Mouse (Mus musculus) mouse trophoblast stem cell (cell line): ENCODE measurements around the gene Dcbld1.
"Not testable (repeated sequence)": the region's sequence is repeated elsewhere in the genome, so short reads cannot be mapped to it uniquely, and the experiment has no call there.

Source experiments
- in situ Hi-C, 2 experiments: fragments of 300-500 bp; cut with MseI, MboI; formaldehyde crosslinking; loops; 2 replicates in 1 of 2; 3 replicates in 1 of 2; pipeline ENCODE4 v1.15.1; 2025

Gene Dcbld1

GRCm38 (mm10) chr10:52302271-52302670 is 68.9 kb downstream of the Dcbld1 start:
- in situ Hi-C loops: no loop called here

DNA sequence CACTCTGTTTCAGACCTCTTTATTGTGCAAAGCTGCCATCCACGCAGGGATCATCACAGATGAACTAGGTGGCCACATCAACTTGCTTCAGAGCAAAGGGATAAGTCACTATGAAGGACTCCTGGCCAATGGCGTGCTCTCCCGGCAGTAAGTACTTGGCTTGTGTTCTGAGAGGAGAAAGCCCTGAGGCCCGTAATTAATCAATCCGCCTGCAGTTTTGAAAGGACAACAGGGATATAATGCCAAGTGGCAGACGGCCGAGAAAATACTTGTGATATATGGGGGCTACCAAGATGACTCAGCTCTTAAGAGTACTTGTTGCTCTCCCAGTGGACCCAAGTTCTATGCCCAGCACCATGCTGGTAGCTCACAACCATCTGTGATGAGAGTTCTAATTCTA is 71.2 kb downstream of the Dcbld1 start:
- in situ Hi-C loops: no loop called here

DNA sequence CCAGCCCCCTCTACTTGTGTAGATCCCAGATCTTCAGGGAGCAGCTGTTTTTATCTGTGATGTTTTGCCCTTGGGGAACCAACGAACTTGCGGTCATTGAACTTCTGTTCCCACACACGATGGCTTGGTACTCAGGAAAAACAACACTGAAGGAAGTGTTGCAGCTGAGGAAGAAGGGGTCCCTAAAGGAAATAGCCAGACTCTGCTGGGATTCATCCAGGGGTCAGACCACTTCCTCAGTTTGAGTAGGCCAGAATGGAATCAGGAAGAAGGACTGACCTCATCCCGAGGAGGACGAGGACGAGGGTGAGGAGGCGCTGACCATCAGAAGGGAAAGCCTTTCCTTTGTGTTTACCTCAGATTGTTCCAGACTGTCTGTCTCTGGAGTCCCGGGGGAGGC is 75.8 kb downstream of the Dcbld1 start:
- in situ Hi-C loops: no loop called here

DNA sequence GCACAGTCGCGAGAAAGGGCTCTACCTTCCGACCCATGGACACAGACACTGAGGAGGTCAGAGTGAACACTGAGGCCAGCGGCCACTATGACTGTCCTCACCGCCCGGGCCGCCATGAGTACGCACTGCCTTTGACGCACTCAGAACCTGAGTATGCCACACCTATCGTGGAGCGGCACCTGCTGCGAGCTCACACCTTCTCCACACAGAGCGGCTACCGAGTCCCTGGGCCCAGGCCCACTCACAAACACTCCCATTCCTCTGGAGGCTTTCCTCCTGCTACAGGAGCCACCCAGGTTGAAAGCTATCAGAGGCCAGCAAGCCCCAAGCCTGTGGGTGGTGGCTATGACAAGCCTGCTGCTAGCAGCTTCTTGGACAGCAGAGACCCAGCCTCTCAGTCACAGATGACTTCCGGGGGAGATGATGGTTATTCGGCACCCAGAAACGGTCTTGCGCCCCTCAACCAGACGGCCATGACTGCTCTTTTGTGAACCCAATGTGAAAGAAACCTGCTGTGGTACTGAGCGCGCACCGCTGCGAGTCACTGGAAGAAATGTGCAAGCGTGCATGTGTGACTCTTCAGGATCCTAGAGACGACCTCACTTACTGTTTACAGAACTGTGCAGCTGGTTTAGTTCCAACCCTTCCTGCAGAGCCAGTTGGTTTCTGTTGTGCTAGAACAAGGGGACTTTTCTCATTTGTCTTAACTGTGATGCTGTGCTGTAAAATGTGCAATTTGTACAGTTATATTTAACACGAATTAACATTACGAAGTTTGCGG is 86.3 kb downstream of the Dcbld1 start:
- in situ Hi-C loops: no loop called here

DNA sequence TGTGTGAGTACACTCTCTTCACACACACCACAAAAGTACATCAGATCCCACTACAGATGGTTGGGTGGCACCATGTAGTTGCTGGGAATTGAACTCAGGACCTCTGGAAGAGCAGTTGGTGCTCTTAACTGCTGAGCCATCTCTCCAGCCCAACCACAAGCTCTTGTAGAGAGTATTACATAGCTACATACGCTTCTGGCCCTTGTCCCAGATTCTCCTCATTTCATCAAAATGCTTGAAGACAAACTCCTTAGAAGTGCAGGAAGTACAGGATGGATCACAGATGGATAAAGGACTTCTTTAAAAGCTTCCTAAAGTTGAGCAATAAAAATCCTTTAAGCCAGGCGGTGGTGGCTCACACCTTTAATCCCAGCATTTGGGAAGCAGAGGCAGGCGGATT is 88.5 kb downstream of the Dcbld1 start:
- in situ Hi-C loops: no loop called here

DNA sequence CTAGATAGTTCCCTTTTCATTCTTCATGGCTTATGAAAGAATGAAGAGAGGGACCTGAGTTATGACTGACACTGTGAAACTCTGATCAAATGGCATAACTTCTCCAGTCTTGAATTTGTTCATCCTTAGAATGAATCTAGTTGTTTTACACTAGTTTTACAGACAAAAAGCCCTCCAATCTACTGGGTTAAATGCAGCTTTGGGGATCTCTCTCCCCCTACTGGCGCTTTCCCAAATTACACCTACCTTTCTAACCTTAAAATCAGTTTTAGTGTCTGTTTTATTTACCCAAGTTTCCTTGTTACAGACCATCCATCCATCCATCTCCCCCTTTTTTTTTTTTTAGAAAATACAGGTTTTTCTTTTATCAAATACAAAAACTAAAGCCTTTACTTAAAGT is 97.6 kb downstream of the Dcbld1 start:
- in situ Hi-C loops: loop anchor here in 1 of 2 experiments (5.0 kb wide), 1 partner anchor 114 kb away; no protein-coding TSS in a partner anchor

DNA sequence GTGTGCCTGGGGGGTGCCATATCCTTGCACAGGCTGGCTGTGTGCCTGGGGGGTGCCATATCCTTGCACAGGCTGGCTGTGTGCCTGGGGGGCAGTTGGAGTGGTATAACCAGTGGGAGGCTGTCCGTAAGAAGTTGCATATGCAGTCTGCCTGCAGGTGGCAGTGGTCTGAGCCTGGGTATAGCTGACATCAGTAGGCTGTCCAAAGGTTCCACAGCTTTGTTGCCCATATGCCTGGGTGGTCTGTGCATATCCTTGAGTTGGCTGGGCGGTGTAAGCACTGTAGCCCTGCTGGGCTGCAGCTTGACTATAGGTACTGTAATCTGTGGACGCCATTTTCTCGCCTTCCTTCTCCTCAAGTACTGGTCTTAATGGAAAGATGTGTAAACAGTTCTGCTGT is 109.9 kb downstream of the Dcbld1 start:
- in situ Hi-C loops: not testable (repeated sequence)

DNA sequence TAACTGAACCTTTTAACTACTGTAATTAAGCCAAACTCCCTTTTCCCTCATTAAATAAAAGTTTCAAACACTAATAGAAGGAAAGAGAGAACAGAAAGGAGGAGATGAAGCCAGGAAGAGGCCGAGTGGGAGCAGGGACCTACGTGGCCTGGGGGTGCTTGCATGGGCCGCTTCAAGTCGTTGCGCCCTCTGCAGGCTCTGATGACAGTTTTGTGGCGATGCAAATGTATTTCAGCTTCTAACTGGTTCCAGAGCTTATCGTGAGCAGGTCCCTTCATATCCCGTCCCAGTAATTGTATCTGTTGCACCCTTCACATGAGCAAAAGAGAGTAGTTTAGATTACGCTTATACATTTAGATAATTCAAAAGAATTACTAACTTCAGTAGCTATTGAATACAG is 119.8 kb downstream of the Dcbld1 start:
- in situ Hi-C loops: no loop called here

DNA sequence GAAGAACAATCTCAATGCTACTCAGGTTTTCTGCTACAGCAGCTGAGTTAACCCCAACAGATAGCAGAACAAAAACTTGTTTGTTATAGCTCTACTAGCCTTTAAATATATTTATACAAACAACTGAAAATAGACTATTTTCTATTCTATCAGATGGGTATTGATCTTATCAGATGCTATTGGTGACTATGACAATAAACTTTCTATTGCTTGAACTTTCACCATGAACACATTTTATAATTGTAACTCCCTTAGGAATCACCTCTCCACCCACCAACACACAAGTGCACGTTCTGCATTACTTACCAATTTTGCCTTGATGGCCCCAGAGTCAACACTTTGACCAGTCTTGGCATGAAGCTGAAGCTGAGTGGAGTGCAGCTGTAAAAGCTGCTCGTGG is 125.0 kb downstream of the Dcbld1 start, which contains the start of gene Gm26741:
Gene Gm26741 (plus strand): TSS at position 301 of the 400 bp plus-strand sequence.
- in situ Hi-C loops: no loop called here

DNA sequence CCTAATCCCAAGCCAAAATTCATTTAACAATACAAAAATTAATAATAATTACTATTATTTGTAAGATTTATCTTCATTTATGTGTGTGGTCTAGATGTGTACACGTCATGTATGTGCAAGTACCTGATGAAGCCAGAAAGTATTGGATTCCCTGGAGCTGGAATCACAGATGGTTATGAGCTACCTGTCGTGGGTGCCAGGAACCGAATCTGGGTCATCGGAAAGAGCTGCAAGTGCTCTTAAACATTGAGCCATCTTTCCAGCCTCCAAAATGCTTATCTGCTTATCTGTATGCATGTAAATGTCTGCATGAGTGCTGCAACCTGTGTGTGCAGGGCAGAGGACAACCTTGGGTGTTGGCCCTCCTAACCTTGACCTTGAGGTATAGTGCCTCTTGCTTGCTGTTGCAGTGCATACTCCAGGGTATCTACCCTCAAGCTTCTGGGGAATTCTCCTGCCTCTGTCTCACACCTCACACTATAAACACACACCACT is 126.9 kb downstream of the Dcbld1 start:
- in situ Hi-C loops: no loop called here

DNA sequence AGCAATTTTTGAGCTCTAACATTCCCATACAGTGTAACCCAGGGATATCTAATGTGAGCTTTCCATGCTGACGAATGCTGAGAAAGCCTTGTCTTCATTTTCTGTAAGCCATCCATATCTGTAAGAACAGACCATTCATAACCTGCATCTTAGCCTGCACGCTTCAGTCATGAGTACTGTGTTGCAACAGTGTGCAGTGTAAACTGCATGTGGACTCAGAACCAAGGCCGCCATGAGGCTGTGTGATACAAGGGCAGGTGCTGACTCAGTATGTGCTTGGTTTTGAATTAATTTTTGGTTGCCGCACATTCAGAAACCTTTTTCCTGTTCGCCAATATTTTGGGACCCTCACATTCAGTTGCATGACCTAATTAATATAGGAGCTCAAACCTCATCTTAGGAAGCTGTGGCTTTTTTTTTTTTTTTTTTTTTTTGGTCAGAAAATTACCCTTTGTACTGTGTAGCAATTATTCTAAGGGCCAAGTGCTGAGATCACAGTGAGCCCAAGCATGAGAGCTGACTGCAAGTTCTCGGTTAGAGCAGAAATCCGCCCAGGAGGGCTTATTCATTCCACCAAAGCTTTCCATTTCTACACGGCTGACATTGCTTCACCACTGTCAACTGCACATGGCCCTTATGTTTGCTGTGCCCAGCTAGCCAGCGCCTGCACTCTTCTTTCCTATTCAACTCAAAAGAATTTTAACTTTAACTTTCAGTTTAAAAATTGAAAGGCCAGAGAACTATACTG is 127.6 kb downstream of the Dcbld1 start:
- in situ Hi-C loops: no loop called here

- in situ Hi-C loops: no loop called here
These were observed 135.0 kb downstream of the Dcbld1 start for GRCm38 (mm10) chr10:52368376-52368775.
